Mouse (Mus musculus) C2C12 (cell line): ENCODE results near the gene Efna5.

ENCODE experiments used
- CEBPB ChIP-seq: IDR thresholded peaks from one replicate; pipeline ENCODE4 v1.6.1; 2011; ENCODE audit warnings: low read depth, mild to moderate bottlenecking, control low read depth, moderate library complexity
- CTCF ChIP-seq: IDR thresholded peaks from one replicate; pipeline ENCODE4 v1.5.1; 2011; ENCODE audit not compliant: control insufficient read depth, insufficient read depth, insufficient read length
- FOSL1 ChIP-seq: IDR thresholded peaks from one replicate; pipeline ENCODE4 v1.8.0; 2011; ENCODE audit warnings: mild to moderate bottlenecking, low read length; ENCODE audit not compliant: poor library complexity, insufficient read depth, severe bottlenecking
- MAX ChIP-seq: IDR thresholded peaks from one replicate; pipeline ENCODE4 v1.6.1; 2011; ENCODE audit warnings: mild to moderate bottlenecking, control low read depth
- MYOD1 ChIP-seq: IDR thresholded peaks from one replicate; pipeline ENCODE4 v1.6.1; 2011; ENCODE audit warnings: low read depth; ENCODE audit not compliant: control insufficient read depth, insufficient read length
- MYOG ChIP-seq: IDR thresholded peaks from one replicate; pipeline ENCODE4 v1.6.1; 2011; ENCODE audit not compliant: control insufficient read depth, insufficient read length; ENCODE audit errors: extremely low read depth
- USF1 ChIP-seq: IDR thresholded peaks from one replicate; pipeline ENCODE4 v1.6.1; 2011; ENCODE audit warnings: low read depth, mild to moderate bottlenecking, control low read depth, moderate library complexity

DNA sequence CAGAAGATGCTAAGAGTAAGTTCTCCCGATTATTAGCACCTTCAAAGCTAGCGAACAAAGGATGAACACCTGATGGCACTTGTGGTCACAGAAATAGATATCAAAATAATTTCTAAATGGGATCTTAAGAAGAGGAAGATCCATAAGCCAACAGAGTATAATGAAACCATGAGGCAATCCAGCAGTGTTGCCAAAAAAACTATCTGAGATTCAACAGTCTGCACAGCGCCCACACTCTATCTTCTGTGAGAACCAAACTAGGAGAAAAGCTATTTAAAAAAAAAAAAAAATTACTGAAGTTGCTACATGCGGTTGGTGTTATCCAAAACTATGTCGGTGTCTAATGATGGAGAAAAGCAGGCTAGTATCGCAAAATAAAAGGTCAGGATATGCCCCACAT is 31.4 kb downstream of the Efna5 start:
- TF ChIP-seq MAX (no peak), CTCF (no peak), FOSL1 (no peak), MYOD1 (no peak), CEBPB (no peak), MYOG (no peak), USF1 (no peak)
